Mouse (Mus musculus) liver, embryonic 14.5 days (tissue): Measurements from ENCODE around the gene Gm20379.
A peak's percentile ranks its signal among the peaks of the same experiment; 100 is the strongest.

Source experiments
- CTCF ChIP-seq: IDR thresholded peaks from 2 replicates; pipeline ENCODE4 v1.5.1; 2016; ENCODE audit warnings: antibody characterized with exemption, low read depth, control low read depth
- EP300 ChIP-seq: IDR thresholded peaks from 2 replicates; pipeline ENCODE4 v1.6.1; 2016; ENCODE audit warnings: antibody characterized with exemption, low read depth

DNA sequence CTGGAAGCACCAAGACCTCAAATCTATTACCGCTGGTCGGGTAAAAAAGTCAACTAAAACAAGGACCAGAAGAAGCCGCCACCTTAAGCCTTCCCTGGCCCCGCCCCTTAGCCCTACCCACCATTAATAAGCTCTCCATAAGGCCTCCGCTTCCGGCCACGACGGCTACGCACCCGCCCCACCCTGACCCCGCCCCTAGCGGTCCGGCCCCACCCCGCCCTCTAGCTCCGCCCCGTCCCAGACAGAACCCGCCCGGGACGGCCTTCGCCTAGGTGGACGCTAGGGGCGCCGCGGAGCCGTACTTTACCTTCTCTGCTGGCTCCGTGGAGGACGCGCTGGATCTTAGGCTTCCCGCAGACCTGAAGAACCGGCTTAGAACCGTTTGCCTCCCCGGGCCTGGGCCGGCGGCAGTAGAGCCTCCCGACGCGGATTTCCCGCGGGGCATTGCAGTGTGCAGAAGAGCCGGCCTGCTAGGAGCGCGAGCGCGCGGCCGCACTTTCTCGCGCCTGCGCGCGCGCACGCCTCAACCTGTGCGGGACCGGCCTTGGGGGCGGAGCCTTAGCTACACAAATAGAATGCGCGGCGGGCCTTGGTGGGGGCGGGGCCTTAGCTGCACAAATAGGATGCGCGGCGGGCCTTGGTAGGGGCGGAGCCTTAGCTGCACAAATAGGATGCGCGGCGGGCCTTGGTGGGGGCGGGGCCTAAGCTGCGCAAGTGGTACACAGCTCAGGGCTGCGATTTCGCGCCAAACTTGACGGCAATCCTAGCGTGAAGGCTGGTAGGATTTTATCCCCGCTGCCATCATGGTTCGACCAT, 48.9 kb downstream of the Gm20379 start, which contains the start of the genes Dhfr and Msh3:
- peak; percentile 91 for TF ChIP-seq CTCF
- TF ChIP-seq EP300, result no peak
